Mouse (Mus musculus) stomach, postnatal 0 days (tissue): ENCODE measurements around the gene Bbx.

Source experiments
- CTCF ChIP-seq: IDR thresholded peaks from 2 replicates; pipeline ENCODE4 v1.5.1; 2016; ENCODE audit warnings: antibody characterized with exemption, low read depth, mild to moderate bottlenecking, moderate library complexity
- EP300 ChIP-seq: optimal IDR thresholded peaks from 2 replicates; pipeline ENCODE3; 2016; ENCODE audit warnings: antibody characterized with exemption

DNA sequence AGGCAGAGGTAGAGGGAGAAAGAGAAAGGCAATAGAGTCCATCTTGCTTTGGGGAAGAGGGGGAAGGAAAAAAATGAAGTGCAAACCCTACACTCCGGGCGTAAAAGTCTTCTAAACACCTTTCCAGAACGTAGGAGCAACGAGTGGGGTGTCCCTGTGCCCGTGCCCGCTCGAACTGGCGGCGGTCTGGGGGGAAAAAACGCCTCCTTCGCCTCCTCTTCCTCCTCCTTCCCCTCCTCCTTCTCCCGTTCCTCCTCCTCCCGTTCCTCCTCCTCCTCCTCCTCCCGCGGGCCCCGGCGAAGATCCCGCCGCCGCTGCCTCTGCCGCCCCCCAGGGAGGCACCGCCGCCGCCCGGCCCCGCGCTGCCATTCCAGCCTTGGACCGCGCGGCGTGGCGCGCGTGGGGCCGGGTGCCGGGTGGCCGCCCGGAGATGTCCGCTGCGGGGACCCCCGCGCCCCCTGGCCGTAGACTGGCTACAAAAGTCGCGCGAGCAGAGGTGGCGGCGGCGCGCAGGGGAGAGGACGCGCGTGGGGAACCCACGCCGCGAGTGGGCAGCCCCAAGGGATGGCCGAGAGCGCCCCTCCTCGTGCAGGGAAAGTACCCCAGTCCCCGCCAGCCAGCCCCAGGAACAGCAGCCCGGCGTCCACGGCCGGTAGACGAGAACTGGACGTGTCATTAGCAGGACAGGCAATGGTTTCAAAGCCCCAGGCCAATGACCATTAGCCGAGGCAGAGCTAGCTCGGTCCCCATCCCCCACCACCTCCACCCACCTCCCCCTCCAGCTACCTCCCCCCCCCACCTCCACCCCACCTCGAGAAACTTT is 2.3 kb downstream of the Bbx start:
- no peak for TF ChIP-seq EP300
- TF ChIP-seq CTCF, result peak; percentile 29
